Mouse (Mus musculus) cerebellum, adult 2 months (tissue): ENCODE measurements around the gene Ppfibp2.

Source experiments
- CTCF ChIP-seq: fragments of 200-500 bp; IDR thresholded peaks from 2 replicates; pipeline ENCODE4 v1.5.1; 2011; ENCODE audit warnings: low read depth, mild to moderate bottlenecking, control low read depth, low read length, moderate library complexity, borderline replicate concordance; ENCODE audit not compliant: insufficient read depth
- POLR2A ChIP-seq: fragments of 200-500 bp; IDR thresholded peaks from 2 replicates; pipeline ENCODE4 v1.6.1; 2011; ENCODE audit warnings: low read length, control low read depth, borderline replicate concordance; ENCODE audit not compliant: insufficient read depth

- TF ChIP-seq CTCF (no peak), POLR2A (no peak)
Measured at GRCm38 (mm10) chr7:107745111-107745510, 150.1 kb downstream of the Ppfibp2 start.
